Mouse (Mus musculus): ENCODE data around the gene Rpl15.

GRCm38 (mm10) chr14:18301591-18301990 is 30.4 kb upstream of the Rpl15 start:
- TF ChIP-seq EP300 (IDR thresholded peaks at IDR 0.05; ENCODE audit: low read depth) (no peak), CTCF (IDR thresholded peaks at IDR 0.05; ENCODE audit: low read depth) (no peak)
